Mouse (Mus musculus): Measurements from ENCODE around the gene Pla2g5. TPM values are rescaled to one million over a fixed set of nuclear protein-coding genes. Genes with fewer than 3 reads are reported as not detected.

The Pla2g5 gene
- total and polyA plus RNA-seq, 2 experiments from 2014 or later: 6.2 to 9.2 TPM

DNA sequence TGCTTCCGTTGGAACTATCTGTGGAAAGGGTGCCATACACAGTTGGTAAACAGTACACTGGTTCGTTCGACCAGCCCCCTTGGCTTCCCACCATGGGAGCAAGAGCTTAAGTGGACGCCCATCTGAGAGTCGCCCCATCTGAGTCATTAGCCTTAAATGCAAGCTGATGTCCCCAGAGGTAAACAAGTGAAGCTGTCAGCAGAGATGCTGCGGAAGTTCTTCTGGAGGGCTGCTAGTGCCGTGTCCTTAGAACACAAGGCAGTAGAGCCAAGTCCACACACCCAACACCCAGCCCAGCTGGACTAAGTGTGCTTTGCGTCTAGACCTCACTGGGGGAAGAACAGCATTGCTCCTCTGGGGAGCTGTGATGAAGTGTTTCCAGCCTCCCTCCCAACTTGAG lies 26.4 kb upstream of the Pla2g5 start:
- H3K4me3 ChIP-seq (ENCODE audit: low read depth, low read length): no peak overlapping the region
- no peak overlapping the region for H3K27ac ChIP-seq (ENCODE audit: low read depth)
- no peak overlapping the region for H3K4me2 ChIP-seq (ENCODE audit: low read depth, low read length)
- no peaks in the 10 kb centered on the region for H3K9me3 ChIP-seq (replicated peaks; ENCODE audit: control insufficient read depth, low read length)
- no peak for DNase-seq (ENCODE audit: low spot score)
- H3K9ac ChIP-seq (replicated peaks; ENCODE audit: low read depth, low read length): no peak overlapping the region
- no peak for ATAC-seq (ENCODE audit: insufficient read depth, low read depth)
- H3K27me3 ChIP-seq (ENCODE audit: control insufficient read depth, insufficient read depth, low read length): no peaks in the 10 kb centered on the region
- H3K36me3 ChIP-seq (replicated peaks; ENCODE audit: control insufficient read depth, insufficient read depth, low read length): peaks cover 16% of the 10 kb centered on the region
- H3K4me1 ChIP-seq (ENCODE audit: control insufficient read depth, insufficient read depth): no peaks in the 10 kb centered on the region
- TF ChIP-seq EP300 (IDR thresholded peaks at IDR 0.05; ENCODE audit: low read depth) (no peak), CTCF (IDR thresholded peaks at IDR 0.05; ENCODE audit: low read depth) (no peak)
- 70% methylated on average over 8 of the region's 8 CpGs for WGBS

- no peak overlapping the region for H3K9ac ChIP-seq (replicated peaks; ENCODE audit: low read depth, low read length)
- H3K4me3 ChIP-seq (ENCODE audit: low read depth, low read length): no peak overlapping the region
- H3K27me3 ChIP-seq (ENCODE audit: control insufficient read depth, insufficient read depth, low read length): 0 out of 2 replicates have a peak, but pooled peaks cover under 1% of the 10 kb centered on the region
- H3K4me2 ChIP-seq (ENCODE audit: low read depth, low read length): no peak overlapping the region
- WGBS: 61% methylated on average over 7 of the region's 7 CpGs
- ATAC-seq (ENCODE audit: insufficient read depth, low read depth) (no peak), DNase-seq (ENCODE audit: low spot score) (no peak)
- no peaks in the 10 kb centered on the region for H3K4me1 ChIP-seq (ENCODE audit: control insufficient read depth, insufficient read depth)
- H3K36me3 ChIP-seq (replicated peaks; ENCODE audit: control insufficient read depth, insufficient read depth, low read length): peaks cover 11% of the 10 kb centered on the region; the same call in 1 of the 2 replicates
- no peaks in the 10 kb centered on the region for H3K9me3 ChIP-seq (replicated peaks; ENCODE audit: control insufficient read depth, low read length)
- no peak for TF ChIP-seq EP300 (IDR thresholded peaks at IDR 0.05; ENCODE audit: low read depth)
- TF ChIP-seq CTCF (IDR thresholded peaks at IDR 0.05; ENCODE audit: low read depth): no peak
- no peak overlapping the region for H3K27ac ChIP-seq (ENCODE audit: low read depth)
Observed at GRCm38 (mm10) chr4:138889165-138889564, 25.9 kb upstream of the Pla2g5 start.

- no peak for ATAC-seq (ENCODE audit: insufficient read depth, low read depth)
- H3K4me1 ChIP-seq (ENCODE audit: control insufficient read depth, insufficient read depth): no peaks in the 10 kb centered on the region
- no peak overlapping the region for H3K4me2 ChIP-seq (ENCODE audit: low read depth, low read length)
- peaks cover 16% of the 10 kb centered on the region; the same call in 1 of the 2 replicates for H3K27me3 ChIP-seq (ENCODE audit: control insufficient read depth, insufficient read depth, low read length)
- peak; percentile 40 for DNase-seq (ENCODE audit: low spot score)
- 14% methylated on average over 6 of the region's 6 CpGs for WGBS
- TF ChIP-seq EP300 (IDR thresholded peaks at IDR 0.05; ENCODE audit: low read depth) (no peak), CTCF (IDR thresholded peaks at IDR 0.05; ENCODE audit: low read depth) (peak; percentile 89)
- H3K4me3 ChIP-seq (ENCODE audit: low read depth, low read length): no peak overlapping the region
- no peaks in the 10 kb centered on the region for H3K36me3 ChIP-seq (replicated peaks; ENCODE audit: control insufficient read depth, insufficient read depth, low read length)
- no peaks in the 10 kb centered on the region for H3K9me3 ChIP-seq (replicated peaks; ENCODE audit: control insufficient read depth, low read length)
- no peak overlapping the region for H3K9ac ChIP-seq (replicated peaks; ENCODE audit: low read depth, low read length)
- no peak overlapping the region for H3K27ac ChIP-seq (ENCODE audit: low read depth)
Observed at GRCm38 (mm10) chr4:138884261-138884660, 21.0 kb upstream of the Pla2g5 start.

GRCm38 (mm10) chr4:138882179-138882578 lies 18.9 kb upstream of the Pla2g5 start:
- H3K27me3 ChIP-seq (ENCODE audit: control insufficient read depth, insufficient read depth, low read length): peaks cover 16% of the 10 kb centered on the region; the same call in 1 of the 2 replicates
- H3K4me1 ChIP-seq (ENCODE audit: control insufficient read depth, insufficient read depth): no peaks in the 10 kb centered on the region
- no peaks in the 10 kb centered on the region for H3K9me3 ChIP-seq (replicated peaks; ENCODE audit: control insufficient read depth, low read length)
- no peak for TF ChIP-seq EP300 (IDR thresholded peaks at IDR 0.05; ENCODE audit: low read depth)
- H3K27ac ChIP-seq (ENCODE audit: low read depth): no peak overlapping the region
- H3K36me3 ChIP-seq (replicated peaks; ENCODE audit: control insufficient read depth, insufficient read depth, low read length): no peaks in the 10 kb centered on the region
- WGBS: 11% methylated on average over 15 of the region's 16 CpGs
- no peak overlapping the region for H3K4me2 ChIP-seq (ENCODE audit: low read depth, low read length)
- no peak overlapping the region for H3K4me3 ChIP-seq (ENCODE audit: low read depth, low read length)
- no peak overlapping the region for H3K9ac ChIP-seq (replicated peaks; ENCODE audit: low read depth, low read length)
- DNase-seq (ENCODE audit: low spot score) (no peak), ATAC-seq (ENCODE audit: insufficient read depth, low read depth) (no peak)

- DNase-seq (ENCODE audit: low spot score) (no peak), ATAC-seq (ENCODE audit: insufficient read depth, low read depth) (no peak)
- H3K27ac ChIP-seq (ENCODE audit: low read depth): no peak overlapping the region
- H3K9me3 ChIP-seq (replicated peaks; ENCODE audit: control insufficient read depth, low read length): no peaks in the 10 kb centered on the region
- no peak overlapping the region for H3K9ac ChIP-seq (replicated peaks; ENCODE audit: low read depth, low read length)
- H3K27me3 ChIP-seq (ENCODE audit: control insufficient read depth, insufficient read depth, low read length): peaks cover 16% of the 10 kb centered on the region; the same call in 1 of the 2 replicates
- no peaks in the 10 kb centered on the region for H3K4me1 ChIP-seq (ENCODE audit: control insufficient read depth, insufficient read depth)
- no peak for TF ChIP-seq CTCF (IDR thresholded peaks at IDR 0.05; ENCODE audit: low read depth)
- no peak overlapping the region for H3K4me2 ChIP-seq (ENCODE audit: low read depth, low read length)
- no peaks in the 10 kb centered on the region for H3K36me3 ChIP-seq (replicated peaks; ENCODE audit: control insufficient read depth, insufficient read depth, low read length)
- H3K4me3 ChIP-seq (ENCODE audit: low read depth, low read length): no peak overlapping the region
- WGBS: 67% methylated on average over 7 of the region's 7 CpGs
Observed at GRCm38 (mm10) chr4:138880811-138881584, 17.7 kb upstream of the Pla2g5 start.

DNA sequence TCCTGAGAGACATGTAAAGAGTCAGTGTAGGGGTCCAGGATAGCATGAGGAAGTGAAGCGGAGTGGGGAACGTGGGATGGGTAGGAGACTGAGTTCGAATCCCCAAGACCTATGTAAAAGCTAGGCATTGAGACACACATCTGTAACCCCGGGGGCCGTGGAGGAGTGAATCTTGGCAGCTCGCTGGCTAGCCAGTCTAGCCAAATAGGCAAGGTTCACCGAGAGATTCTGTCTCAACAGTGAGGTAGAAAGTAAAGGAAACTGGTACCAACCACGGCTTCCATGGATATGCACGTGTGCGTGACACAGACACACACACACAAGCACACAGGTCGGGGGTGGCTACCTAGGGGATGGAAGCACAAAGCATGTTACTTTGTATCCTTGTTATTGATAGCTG lies 16.5 kb upstream of the Pla2g5 start:
- H3K36me3 ChIP-seq (replicated peaks; ENCODE audit: control insufficient read depth, insufficient read depth, low read length): no peaks in the 10 kb centered on the region
- ATAC-seq (ENCODE audit: insufficient read depth, low read depth): no peak
- no peak overlapping the region for H3K27ac ChIP-seq (ENCODE audit: low read depth)
- H3K4me2 ChIP-seq (ENCODE audit: low read depth, low read length): no peak overlapping the region
- no peak for DNase-seq (ENCODE audit: low spot score)
- no peak overlapping the region for H3K4me3 ChIP-seq (ENCODE audit: low read depth, low read length)
- peaks cover 16% of the 10 kb centered on the region; the same call in 1 of the 2 replicates for H3K27me3 ChIP-seq (ENCODE audit: control insufficient read depth, insufficient read depth, low read length)
- no peaks in the 10 kb centered on the region for H3K9me3 ChIP-seq (replicated peaks; ENCODE audit: control insufficient read depth, low read length)
- WGBS: 84% methylated on average over 11 of the region's 11 CpGs
- no peak for TF ChIP-seq EP300 (IDR thresholded peaks at IDR 0.05; ENCODE audit: low read depth)
- H3K9ac ChIP-seq (replicated peaks; ENCODE audit: low read depth, low read length): no peak overlapping the region
- H3K4me1 ChIP-seq (ENCODE audit: control insufficient read depth, insufficient read depth): no peaks in the 10 kb centered on the region
